Mouse (Mus musculus): ENCODE data around the gene Hsd17b1.

DNA sequence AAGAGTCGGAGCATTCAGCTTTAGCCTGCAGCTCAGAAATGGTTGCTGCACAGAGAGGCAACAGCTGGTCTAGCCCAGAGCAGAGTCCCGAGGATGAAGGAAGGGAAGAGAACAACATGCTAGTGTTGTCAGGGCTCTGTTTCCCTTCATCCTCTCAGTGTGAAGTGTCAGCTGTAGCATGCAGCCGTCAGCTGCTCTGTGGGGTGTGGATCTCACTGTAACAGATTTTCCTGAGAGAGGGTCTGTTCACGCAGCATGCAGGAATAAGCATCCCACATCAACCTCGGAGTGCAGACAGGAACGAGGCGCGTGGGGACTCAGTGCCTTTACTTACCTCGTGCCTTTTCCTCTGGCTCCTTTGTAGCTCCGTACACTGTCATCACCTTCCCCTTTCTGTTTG, 40.4 kb upstream of the Hsd17b1 start:
- no peak for TF ChIP-seq CTCF (IDR thresholded peaks at IDR 0.05; ENCODE audit: low read depth)
- no peak for TF ChIP-seq EP300 (IDR thresholded peaks at IDR 0.05; ENCODE audit: low read depth)
